Mouse (Mus musculus) limb, embryonic 15.5 days (tissue): Measurements from ENCODE around the gene Lrrc10. TPM values are rescaled to one million over a fixed set of nuclear protein-coding genes. Genes with fewer than 3 reads are reported as not detected.
A peak's percentile ranks its signal among the peaks of the same experiment; 100 is the strongest.
"Not testable (repeated sequence)": the region's sequence is repeated elsewhere in the genome, so short reads cannot be mapped to it uniquely, and the experiment has no call there.

ENCODE experiments used
- ATAC-seq: fragments of 200-750 bp; cut with Nextera tagmentation; 2 replicates; pipeline ENCODE4 v1.8.0; 2017; ENCODE audit warnings: low read depth, moderate TSS enrichment; ENCODE audit not compliant: insufficient number of reproducible peaks, low FRiP score, low TSS enrichment
- H3K27ac ChIP-seq: fragments of 300-500 bp; sonication (generic); 2 replicates; pipeline ENCODE4 v1.5.1; 2015; ENCODE audit warnings: moderate library complexity, mild to moderate bottlenecking, inconsistent platforms
- H3K27me3 ChIP-seq: fragments of 300-500 bp; sonication (generic); 2 replicates; pipeline ENCODE4 v1.6.1; 2015; ENCODE audit warnings: inconsistent platforms
- H3K36me3 ChIP-seq: fragments of 300-500 bp; sonication (generic); 2 replicates; pipeline ENCODE4 v1.6.1; 2015; ENCODE audit warnings: inconsistent platforms
- H3K4me1 ChIP-seq: fragments of 300-500 bp; sonication (generic); 2 replicates; pipeline ENCODE4 v1.6.1; 2015; ENCODE audit warnings: inconsistent platforms
- H3K4me2 ChIP-seq: fragments of 300-500 bp; sonication (generic); 2 replicates; pipeline ENCODE4 v1.6.1; 2015; ENCODE audit warnings: mild to moderate bottlenecking, inconsistent platforms
- H3K4me3 ChIP-seq: fragments of 300-500 bp; sonication (generic); 2 replicates; pipeline ENCODE4 v1.5.1; 2015; ENCODE audit warnings: mild to moderate bottlenecking, inconsistent platforms
- H3K9ac ChIP-seq: fragments of 300-500 bp; sonication (generic); 2 replicates; pipeline ENCODE4 v1.6.1; 2015; ENCODE audit warnings: inconsistent platforms
- H3K9me3 ChIP-seq: fragments of 300-500 bp; sonication (generic); 2 replicates; pipeline ENCODE4 v1.6.1; 2016; ENCODE audit warnings: inconsistent platforms
- WGBS: fragments of 180-500 bp; shearing (Covaris S2); methylation state at CpG from one replicate; pipeline ENCODE4 v1.1.7; 2015; 5-methylcytosine and 5-hydroxymethylcytosine counted together
- polyA plus RNA-seq: library from polyadenylated mRNA; unstranded; fragments of >200 nt; fragmentation: Nextera tagmentation; extraction: Ambion mirVana; gene quantifications from 2 replicates; pipeline ENCODE4 v1.2.1, GENCODE M21; 2015

Gene Lrrc10
- polyA plus RNA-seq, 1 experiment from 2014 or later: not detected

DNA sequence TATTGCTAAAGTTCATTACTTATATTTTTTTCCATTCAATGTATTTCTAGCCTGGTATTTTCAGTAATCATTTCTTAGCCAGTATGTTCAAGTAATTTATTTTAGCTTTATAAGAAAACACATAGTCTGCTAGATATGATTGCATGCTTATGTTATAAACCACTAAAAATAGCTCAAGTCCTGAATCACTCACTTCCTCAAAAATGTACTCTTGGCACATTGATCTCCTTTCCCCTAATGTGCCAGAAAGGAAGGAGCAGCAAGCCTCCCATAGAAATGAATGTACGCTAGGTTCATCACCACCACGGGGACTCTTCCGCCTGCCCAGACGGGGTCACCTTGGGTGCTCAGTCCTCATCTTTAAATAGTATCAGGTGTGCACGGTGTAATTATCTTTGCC lies 30.6 kb upstream of the Lrrc10 start:
- Histone ChIP-seq H3K36me3 (no peaks in the 10 kb centered on the region), H3K9me3 (no peaks in the 10 kb centered on the region), H3K4me1 (peaks cover 5% of the 10 kb centered on the region; the same call in 1 of the 2 replicates), H3K9ac (no peak overlapping the region), H3K4me2 (no peak overlapping the region), H3K27me3 (no peaks in the 10 kb centered on the region), H3K4me3 (no peak overlapping the region), H3K27ac (no peak overlapping the region)
- ATAC-seq: no peak
- 80% methylated on average over 5 of the region's 5 CpGs for WGBS

DNA sequence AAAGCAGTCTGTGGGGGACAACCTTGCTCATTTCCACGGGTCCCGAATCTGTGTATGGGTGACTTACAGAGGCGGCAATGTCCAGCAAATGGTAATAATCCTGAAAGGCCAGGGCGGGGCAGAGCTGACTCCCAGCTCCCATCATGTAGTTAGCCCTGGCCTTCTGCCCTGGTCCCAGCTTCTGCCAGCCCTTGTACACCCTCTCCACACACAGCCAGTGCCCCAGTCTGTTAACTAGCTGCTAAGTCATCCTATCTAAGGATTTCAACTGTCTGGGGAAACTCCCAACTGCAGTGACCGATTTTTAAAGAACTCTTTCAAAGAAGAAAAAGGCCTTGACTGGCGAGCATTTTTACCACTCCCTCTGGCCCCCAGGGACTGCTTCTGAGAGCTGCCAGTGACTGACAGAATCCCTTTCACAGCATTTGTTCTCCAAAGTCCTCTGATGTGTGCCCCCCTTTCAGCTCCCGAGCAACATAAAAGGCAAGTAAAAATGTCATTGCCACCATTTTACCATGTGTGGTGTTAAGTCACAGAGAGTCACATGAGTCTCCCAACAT lies 26.8 kb upstream of the Lrrc10 start:
- Histone ChIP-seq H3K27ac (no peak overlapping the region), H3K9ac (no peak overlapping the region), H3K4me2 (no peak overlapping the region), H3K4me1 (peaks cover 11% of the 10 kb centered on the region; the same call in 1 of the 2 replicates), H3K4me3 (no peak overlapping the region), H3K36me3 (no peaks in the 10 kb centered on the region), H3K27me3 (no peaks in the 10 kb centered on the region), H3K9me3 (no peaks in the 10 kb centered on the region)
- ATAC-seq: no peak
- 60% methylated on average over 7 of the region's 7 CpGs for WGBS

DNA sequence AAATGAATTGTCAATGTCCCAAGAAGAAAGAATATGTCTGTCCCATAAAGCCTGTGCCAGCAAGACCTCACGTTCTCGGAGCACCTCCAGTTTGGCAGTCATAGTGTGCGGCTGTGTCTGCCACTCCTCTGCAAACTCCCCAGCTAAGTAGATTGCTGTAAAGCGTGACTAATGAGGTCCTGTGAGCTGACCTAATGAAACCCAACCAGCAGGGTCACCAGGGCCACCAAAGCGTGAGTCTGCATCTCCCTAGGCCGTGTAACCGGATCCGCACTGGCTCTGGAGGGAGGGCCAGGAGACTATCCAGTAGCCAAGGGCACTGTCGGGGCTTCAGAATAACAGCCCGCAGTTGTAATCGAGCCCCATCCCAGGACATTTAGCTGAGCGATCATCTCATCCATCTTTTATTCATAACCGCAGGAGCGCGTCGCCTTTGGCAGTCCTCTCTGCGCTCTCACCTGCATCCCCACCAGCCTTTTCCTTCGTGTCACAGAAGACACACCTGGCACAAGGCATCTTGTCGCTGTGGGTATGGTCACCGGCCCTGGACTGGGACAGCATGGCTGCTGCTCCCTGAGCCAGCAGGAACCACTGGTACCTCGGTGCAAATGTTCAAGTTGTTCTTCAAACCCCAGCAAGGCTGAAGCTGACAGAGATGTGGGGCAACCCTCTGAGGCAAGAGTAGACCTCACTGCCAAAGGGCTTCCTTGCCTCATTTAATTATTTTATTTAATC lies 24.0 kb upstream of the Lrrc10 start:
- H3K4me3 ChIP-seq: no peak overlapping the region
- H3K9me3 ChIP-seq: no peaks in the 10 kb centered on the region
- WGBS: 15% methylated on average over 21 of the region's 21 CpGs
- H3K27ac ChIP-seq: no peak overlapping the region
- peaks cover 12% of the 10 kb centered on the region for H3K4me1 ChIP-seq
- H3K36me3 ChIP-seq: no peaks in the 10 kb centered on the region
- H3K27me3 ChIP-seq: peaks cover 6% of the 10 kb centered on the region; the same call in 1 of the 2 replicates
- H3K4me2 ChIP-seq: no peak overlapping the region
- no peak overlapping the region for H3K9ac ChIP-seq
- ATAC-seq: peak; percentile 74

DNA sequence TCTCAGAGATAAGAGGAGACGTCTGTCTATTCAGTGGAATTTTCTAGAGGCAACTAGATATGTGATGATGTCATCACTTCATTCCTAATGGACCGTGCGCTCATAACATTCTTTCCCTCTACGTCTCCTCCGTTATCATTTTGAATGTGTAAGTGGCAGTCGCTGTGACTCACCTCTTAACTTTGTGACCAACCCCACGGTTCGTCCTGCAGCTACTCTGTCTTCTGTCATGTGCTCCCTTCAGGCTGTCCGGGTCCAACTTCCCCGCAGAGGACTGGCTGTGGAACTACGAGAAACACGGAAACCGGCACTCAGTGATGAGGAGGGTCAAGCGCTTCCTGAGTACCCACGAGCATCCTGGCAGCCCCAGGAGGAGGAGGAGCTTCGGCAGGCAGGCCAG lies 21.4 kb upstream of the Lrrc10 start:
- 46% methylated on average over 16 of the region's 16 CpGs for WGBS
- no peaks in the 10 kb centered on the region for H3K9me3 ChIP-seq
- ATAC-seq: no peak
- H3K4me1 ChIP-seq: peaks cover 12% of the 10 kb centered on the region
- H3K4me2 ChIP-seq: peak overlapping the region; percentile 31
- no peaks in the 10 kb centered on the region for H3K36me3 ChIP-seq
- no peak overlapping the region for H3K9ac ChIP-seq
- H3K27me3 ChIP-seq: peaks cover 6% of the 10 kb centered on the region; the same call in 1 of the 2 replicates
- no peak overlapping the region for H3K27ac ChIP-seq
- H3K4me3 ChIP-seq: peak overlapping the region; percentile 10; the same call in 1 of the 2 replicates

DNA sequence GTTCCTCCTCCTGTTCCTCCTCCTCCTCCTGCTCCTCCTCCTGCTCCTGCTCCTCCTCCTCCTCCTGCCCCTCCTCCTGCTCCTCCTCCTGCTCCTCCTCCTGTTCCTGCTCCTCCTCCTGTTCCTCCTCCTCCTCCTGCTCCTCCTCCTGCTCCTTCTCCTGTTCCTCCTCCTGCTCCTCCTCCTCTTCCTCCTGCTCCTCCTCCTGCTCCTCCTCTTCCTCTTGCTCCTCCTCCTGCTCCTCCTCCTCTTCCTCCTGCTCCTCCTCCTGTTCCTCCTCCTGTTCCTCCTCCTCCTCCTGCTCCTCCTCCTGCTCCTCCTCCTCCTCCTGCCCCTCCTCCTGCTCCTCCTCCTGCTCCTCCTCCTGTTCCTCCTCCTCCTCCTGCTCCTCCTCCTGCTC lies 19.4 kb upstream of the Lrrc10 start:
- H3K27me3 ChIP-seq, H3K9me3 ChIP-seq, ATAC-seq, H3K36me3 ChIP-seq, H3K4me2 ChIP-seq, H3K9ac ChIP-seq, H3K4me3 ChIP-seq, H3K27ac ChIP-seq: not testable (repeated sequence)
- peaks cover 12% of the 10 kb centered on the region for H3K4me1 ChIP-seq

DNA sequence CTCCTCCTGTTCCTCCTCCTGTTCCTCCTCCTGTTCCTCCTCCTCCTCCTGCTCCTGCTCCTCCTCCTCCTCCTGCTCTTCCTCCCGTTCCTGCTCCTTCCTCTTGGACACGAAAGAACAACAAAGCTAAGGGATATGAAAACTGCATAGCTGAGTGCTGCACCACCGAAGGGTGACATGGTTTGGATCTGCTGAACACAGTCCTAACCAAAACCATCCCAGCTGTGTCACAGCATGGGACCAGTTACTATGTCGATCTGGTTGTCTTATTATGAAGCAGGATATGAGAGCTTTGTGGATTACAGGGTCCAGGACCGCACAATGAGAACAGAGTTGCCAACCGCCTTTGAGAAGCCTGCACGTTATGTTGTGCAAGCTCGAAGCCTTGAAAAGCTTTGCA lies 19.0 kb upstream of the Lrrc10 start:
- H3K4me1 ChIP-seq: peaks cover 9% of the 10 kb centered on the region; the same call in 1 of the 2 replicates
- no peaks in the 10 kb centered on the region for H3K36me3 ChIP-seq
- H3K27ac ChIP-seq: no peak overlapping the region
- no peaks in the 10 kb centered on the region for H3K9me3 ChIP-seq
- WGBS: 55% methylated on average over 8 of the region's 8 CpGs
- H3K9ac ChIP-seq: no peak overlapping the region
- ATAC-seq: no peak
- H3K4me2 ChIP-seq: no peak overlapping the region
- peaks cover 6% of the 10 kb centered on the region; the same call in 1 of the 2 replicates for H3K27me3 ChIP-seq
- H3K4me3 ChIP-seq: no peak overlapping the region

DNA sequence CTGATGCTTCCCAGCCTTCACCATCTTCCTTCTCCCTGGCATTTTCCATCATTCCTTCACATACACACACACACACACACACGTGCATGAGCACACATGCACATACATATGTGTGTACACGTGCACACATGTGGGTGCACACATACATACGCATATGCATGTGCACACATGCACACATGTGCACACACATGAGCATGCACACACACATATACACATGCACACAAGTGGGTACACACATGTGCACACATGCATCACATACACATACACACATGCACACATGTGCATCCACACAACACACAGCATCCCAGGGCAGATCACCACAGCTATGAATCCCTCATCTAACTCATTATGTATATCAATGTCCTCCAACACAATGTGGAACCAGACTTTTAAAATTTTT lies 14.0 kb upstream of the Lrrc10 start:
- Histone ChIP-seq H3K4me3 (no peak overlapping the region), H3K36me3 (no peaks in the 10 kb centered on the region), H3K4me1 (peaks cover 8% of the 10 kb centered on the region; the same call in 1 of the 2 replicates), H3K27ac (no peak overlapping the region), H3K4me2 (no peak overlapping the region), H3K9me3 (no peaks in the 10 kb centered on the region), H3K27me3 (no peaks in the 10 kb centered on the region), H3K9ac (no peak overlapping the region)
- ATAC-seq: no peak
- WGBS: 94% methylated on average over 3 of the region's 3 CpGs

DNA sequence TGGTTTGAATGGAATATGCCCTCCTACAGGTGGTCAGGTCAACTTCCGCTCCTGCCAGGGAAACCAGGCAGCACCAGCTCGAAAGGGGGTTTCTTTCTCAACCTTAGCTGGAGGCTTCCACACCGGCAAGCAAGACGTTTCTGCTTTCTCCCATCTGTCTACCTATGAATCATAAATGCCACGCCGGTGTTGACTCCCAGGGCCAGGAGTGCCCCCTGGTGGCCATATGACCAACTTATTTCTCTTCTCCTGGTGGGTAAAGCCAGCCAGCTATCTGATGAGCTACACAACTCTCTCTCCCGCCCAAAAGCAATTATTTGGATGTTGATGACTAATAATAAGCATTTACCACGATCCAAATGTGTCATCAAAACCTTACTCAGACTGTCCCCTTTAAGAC lies 11.4 kb upstream of the Lrrc10 start:
- Histone ChIP-seq H3K4me2 (no peak overlapping the region), H3K27me3 (no peaks in the 10 kb centered on the region), H3K4me1 (peaks cover 8% of the 10 kb centered on the region; the same call in 1 of the 2 replicates), H3K9ac (no peak overlapping the region), H3K27ac (no peak overlapping the region), H3K9me3 (no peaks in the 10 kb centered on the region), H3K36me3 (no peaks in the 10 kb centered on the region), H3K4me3 (no peak overlapping the region)
- WGBS: 13% methylated on average over 8 of the region's 8 CpGs
- no peak for ATAC-seq

DNA sequence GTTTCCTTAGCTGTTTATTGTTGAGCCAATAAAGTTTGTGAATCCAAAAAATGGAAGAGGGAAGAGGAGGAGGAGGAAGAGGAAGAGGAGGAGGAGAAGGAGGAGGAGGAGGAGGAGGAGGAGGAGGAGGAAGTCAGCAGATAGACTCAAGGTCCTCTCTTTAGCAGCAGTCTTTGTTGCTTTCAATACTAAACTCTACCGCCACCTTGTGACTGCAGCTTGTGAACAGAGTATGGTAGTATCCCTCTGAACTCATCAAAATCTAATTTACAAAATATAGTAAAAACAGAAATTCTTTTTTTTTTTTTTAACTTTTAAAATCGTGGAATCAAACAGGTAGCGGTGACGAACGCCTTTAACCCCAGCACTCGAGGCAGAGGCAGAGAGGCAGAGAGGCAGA lies 4.8 kb upstream of the Lrrc10 start:
- no peak for ATAC-seq
- Histone ChIP-seq H3K9ac (no peak overlapping the region), H3K4me1 (peaks cover 11% of the 10 kb centered on the region), H3K36me3 (no peaks in the 10 kb centered on the region), H3K4me3 (no peak overlapping the region), H3K27me3 (0 out of 2 replicates have a peak, but pooled peaks cover under 1% of the 10 kb centered on the region), H3K4me2 (no peak overlapping the region), H3K9me3 (no peaks in the 10 kb centered on the region), H3K27ac (no peak overlapping the region)
- 55% methylated on average over 6 of the region's 6 CpGs for WGBS

DNA sequence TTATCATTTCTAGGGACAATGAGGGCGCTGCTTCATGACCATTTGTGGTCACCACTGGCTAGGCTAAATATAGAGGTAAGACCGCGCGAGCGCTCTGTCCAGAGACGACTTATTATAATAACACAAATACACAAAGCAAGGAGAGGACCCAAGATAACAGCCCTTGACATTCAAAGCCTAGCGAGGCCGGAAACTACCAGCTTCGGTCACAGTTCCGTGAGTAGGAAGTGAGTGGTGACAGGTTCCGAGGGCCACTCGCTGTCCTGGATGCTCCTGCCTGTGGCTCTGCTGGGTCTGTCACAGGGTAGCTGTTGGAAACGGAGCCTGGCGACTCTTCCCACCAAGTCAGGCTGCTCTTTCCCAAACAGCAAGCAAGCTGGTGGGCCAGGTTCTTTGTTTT lies 2.8 kb upstream of the Lrrc10 start:
- no peak overlapping the region for H3K4me2 ChIP-seq
- H3K9ac ChIP-seq: no peak overlapping the region
- WGBS: 85% methylated on average over 14 of the region's 14 CpGs
- H3K9me3 ChIP-seq: no peaks in the 10 kb centered on the region
- 0 out of 2 replicates have a peak, but pooled peaks cover 7% of the 10 kb centered on the region for H3K27me3 ChIP-seq
- peaks cover 20% of the 10 kb centered on the region for H3K4me1 ChIP-seq
- no peak overlapping the region for H3K27ac ChIP-seq
- no peak for ATAC-seq
- H3K36me3 ChIP-seq: no peaks in the 10 kb centered on the region
- no peak overlapping the region for H3K4me3 ChIP-seq

DNA sequence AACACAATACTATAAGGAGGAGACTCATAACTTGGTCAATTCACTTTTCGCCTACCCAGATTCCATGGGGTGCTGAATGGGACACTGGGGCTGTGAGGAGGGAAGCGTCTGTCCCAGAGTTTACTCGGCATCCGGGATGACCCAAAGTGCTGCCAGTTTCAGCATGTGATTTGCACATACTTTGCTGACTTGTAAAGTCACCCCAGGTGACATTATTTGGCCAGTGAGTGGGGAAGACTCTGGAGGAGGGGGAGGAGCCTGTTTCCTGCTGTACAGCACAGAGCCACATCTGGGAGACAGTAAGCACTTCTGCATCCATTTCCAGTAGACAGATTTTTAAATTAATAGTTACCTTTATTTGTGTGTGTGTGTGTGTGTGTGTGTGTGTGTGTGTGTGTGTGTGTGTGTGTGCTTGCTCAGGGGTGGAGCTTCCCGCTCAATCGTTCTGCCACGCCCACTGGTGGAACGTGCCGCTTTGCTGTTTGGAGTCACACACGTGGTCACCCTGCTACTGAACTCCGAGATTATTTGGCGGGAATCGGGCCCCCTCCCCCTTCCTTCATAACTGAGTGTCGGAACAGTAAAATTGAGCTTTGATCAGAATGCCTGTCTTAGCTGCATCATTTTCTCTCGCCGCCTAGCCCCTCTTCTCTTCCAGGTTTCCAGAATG lies 1.5 kb upstream of the Lrrc10 start:
- 30% methylated on average over 16 of the region's 16 CpGs for WGBS
- peak overlapping the region; percentile 26; the same call in 1 of the 2 replicates for H3K4me2 ChIP-seq
- not testable (repeated sequence) for H3K4me3 ChIP-seq, H3K27me3 ChIP-seq, H3K27ac ChIP-seq, H3K9me3 ChIP-seq, H3K9ac ChIP-seq, H3K36me3 ChIP-seq, ATAC-seq
- H3K4me1 ChIP-seq: peaks cover 20% of the 10 kb centered on the region

DNA sequence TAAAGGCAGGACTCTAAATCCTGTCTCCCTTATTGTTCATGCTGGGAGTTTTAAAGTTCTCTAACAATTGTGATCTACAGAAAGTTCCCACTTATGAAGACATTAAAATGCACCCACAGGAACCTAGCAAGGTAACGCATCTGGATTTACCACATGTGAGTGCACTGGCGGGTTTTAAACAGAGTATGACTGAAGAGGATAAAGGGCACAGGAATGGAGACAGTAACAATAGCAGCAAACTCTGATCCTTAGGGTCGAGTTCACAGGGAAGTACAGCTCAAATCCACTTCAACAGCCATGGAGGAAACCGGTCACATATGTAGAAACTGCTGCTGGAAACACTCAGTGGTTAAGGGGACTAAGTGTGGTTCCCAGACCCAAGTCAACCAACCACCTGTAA lies 4.1 kb downstream of the Lrrc10 start:
- no peak overlapping the region for H3K4me3 ChIP-seq
- H3K27me3 ChIP-seq: 0 out of 2 replicates have a peak, but pooled peaks cover 7% of the 10 kb centered on the region
- H3K4me2 ChIP-seq: no peak overlapping the region
- no peak for ATAC-seq
- WGBS: 69% methylated on average over 4 of the region's 4 CpGs
- H3K27ac ChIP-seq: no peak overlapping the region
- H3K36me3 ChIP-seq: peaks cover 57% of the 10 kb centered on the region
- no peaks in the 10 kb centered on the region for H3K9me3 ChIP-seq
- peaks cover 14% of the 10 kb centered on the region for H3K4me1 ChIP-seq
- H3K9ac ChIP-seq: no peak overlapping the region
